Mouse (Mus musculus) T-helper 17 cell (primary cell): ENCODE results near the gene Acap2.

Experiments used
- in situ Hi-C, 2 experiments: fragments of 300-600 bp; cut with MboI, MseI; formaldehyde crosslinking; loops; 1 replicate in 1 of 2; 2 replicates in 1 of 2; pipeline ENCODE4 v1.15.1; 2025; ENCODE audit warnings: high pct_unique_total_duplicates in 2 of 2

Gene Acap2

GRCm38 (mm10) chr16:31200790-31201567, at the start of gene Acap2:
Gene Acap2, minus strand, starts transcription at chr16:31201245.
- in situ Hi-C loops: no loop called here

DNA sequence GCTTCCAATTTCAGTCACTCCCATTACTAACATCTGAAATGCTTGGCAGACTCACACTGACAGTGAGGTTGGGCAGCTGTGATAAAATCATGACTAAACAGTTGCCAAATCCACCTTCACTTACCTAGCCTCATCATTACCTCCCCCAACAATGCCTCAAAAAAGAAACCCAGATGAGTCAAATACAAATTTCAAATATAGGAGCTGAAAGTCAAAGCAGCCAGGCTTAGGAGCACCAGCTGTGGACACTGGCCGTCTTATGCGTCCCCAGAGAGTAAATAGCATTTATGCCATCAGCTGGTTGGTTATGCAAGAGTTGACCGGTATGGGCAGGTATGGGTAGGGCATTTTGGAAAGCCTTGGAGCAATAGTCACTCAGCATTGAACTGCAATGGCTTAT, 48.4 kb upstream of the Acap2 start:
- in situ Hi-C loops: no loop called here

GRCm38 (mm10) chr16:31248717-31249116, 47.7 kb upstream of the Acap2 start:
- in situ Hi-C loops: no loop called here

- in situ Hi-C loops: no loop called here
Measured at GRCm38 (mm10) chr16:31247442-31247841, 46.4 kb upstream of the Acap2 start.

DNA sequence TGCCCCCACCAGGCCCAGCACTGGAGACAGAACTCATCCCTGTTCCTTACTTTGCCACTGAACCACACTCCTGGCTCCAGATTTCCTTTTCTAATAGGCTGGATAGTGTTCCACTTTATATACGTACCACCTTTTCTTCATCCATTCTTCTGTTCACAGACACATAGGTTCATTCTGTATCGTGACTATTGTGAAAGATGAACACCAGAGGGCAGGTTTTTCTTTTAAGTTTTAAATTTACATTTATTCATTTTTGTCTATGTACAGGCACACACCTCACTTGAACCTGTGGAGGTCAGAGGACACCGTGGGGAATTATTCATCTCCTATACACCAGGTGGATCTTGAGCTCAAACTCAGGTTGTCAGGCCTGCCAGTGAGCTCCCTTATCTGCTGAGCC, 43.0 kb upstream of the Acap2 start:
- in situ Hi-C loops: no loop called here

DNA sequence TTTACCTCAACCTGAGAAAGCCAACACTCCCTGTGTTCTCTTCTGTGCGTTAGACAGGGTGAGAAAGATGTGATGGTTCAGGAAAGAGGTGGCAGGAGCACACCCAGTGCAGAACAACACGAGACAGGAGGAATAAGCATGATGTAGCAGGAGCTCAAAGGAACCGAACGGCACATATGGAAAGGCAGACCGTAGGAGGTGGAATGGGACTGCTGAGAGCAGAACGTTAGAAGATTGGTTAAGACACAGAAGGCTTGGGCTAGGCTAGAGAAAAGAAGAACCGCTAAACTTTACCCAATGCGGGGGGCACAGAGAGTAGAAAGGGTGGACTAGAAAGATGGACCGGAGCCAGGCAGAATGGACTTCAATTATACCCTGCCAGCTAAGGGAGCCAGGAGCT, 40.4 kb upstream of the Acap2 start:
- in situ Hi-C loops: no loop called here

- in situ Hi-C loops: no loop called here
Measured at GRCm38 (mm10) chr16:31240569-31240968, 39.5 kb upstream of the Acap2 start.

DNA sequence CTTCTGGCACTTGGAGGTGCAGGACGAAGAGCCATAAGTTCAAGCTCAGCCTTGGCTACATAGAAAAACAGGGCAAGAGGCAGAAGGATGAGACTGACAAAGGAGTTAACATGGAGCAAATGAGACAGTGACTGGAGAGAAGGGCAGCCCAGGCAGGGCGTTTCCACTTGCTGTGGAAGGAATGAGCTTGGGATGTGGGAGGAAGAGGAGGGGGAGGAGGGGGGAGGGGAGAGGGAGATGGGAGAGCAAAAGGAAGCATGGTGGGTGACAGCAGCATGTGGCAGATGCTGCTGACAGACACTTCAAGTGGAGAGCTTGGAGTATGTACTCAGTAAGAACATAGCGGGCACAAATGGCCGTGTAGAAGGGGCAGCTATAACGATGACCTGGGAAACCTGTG, 37.2 kb upstream of the Acap2 start:
- in situ Hi-C loops: no loop called here

DNA sequence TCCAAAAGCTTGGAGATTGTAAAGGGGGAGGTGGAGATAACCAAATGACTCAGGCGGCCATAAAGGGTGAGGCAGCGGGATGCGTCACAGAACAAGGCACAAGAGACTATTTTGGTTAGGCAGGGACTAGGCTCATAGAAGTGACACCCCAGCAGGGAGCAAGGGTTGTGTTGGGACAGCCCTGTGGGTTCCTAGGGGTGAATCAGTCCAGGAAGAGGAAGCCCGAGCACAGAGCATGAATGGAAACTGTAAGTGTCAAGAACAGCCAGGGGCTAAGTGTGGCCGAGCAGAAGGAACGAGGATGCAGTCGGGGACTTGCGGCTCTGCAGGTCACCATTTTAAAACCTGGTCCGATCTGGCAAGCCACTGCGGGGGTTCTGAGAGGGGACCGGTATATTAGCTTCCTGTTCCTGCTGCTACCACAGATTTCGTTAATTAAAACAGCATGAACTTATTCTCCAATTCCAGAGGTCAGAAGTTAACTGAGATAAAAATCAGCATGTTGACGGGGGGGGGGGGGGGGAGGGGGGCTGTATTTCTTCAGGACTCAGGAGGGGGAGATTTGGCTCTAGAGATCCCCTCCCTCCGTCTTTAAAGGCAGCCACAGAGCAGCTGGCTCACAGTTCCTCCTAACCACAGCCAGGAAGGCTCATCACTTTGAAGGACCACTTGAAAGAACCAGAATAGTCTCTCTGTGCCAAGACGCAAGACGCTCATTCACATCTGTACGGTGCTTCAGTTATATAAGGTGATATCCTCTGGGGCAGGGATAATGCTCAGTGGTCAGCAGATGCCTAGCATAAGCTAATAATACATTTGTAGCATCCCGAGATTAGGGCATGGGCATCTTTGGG, 34.6 kb upstream of the Acap2 start:
- in situ Hi-C loops: no loop called here

DNA sequence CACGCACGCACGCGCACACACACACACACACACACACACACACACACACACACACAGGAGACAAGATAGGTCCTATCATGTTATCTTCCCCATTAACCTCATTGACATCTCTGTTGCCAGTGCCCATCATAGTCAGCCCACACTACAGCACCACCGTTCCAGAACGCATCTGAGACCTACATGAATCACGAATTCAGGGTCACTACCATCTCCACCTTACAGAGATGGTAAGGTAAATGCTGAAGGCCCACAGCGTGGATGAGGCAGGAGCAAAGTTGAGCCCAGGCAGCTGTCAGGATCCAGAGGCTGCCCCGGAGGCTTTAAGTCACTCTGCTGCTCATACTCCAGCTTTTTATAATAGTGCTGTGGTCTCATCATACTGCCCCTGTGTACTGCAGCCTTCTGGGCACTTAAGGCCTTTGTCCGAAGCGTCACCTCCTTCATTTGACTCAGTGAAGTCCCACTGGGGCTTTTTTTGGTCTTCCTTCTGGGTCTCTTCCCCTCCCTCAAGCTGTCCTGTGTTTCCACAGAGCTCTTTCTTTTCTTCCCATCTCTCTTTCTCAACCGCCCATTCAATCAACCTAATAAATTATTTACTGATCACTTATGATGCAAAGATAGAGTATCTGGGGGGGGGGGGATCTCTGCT, 33.9 kb upstream of the Acap2 start:
- in situ Hi-C loops: no loop called here

- in situ Hi-C loops: no loop called here
Measured at GRCm38 (mm10) chr16:31234356-31234755, 33.3 kb upstream of the Acap2 start.

DNA sequence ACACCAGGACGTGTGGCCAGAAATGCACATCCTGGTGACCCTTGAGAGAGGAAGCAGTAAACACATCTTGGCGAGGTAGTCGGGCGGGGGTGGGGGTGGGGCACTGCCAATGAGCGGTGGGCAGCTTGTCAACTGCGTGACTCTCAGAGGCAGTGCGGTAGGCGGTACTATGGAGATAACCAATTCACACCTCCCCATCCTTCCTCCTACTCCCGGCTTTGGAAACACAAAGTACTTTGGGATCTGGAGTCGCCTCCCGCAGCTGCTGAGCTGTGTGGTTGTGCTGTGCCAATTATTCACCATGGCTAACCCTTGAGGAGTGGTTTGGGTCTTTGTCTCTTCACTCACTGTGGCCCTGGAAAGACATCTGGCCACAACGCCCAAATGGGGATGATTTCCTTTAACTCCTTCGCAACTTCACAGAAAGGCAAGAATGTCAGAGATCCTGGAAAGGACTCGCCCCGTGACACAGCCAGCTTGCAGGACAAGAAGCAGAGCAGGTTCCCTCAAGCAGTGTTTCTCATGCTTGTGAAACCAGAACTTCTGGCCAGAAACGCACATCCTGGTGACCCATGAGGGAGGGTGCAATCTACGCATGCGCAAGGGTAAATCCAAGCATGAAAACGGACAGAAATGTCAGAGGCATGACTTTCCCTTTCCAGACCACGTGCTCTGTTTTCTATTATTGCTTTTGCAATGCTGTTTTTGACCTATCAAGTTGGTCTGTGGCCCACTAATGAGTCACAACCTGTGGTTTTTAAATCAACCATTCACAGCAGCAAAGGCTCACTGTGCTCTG, 32.7 kb upstream of the Acap2 start:
- in situ Hi-C loops: no loop called here

DNA sequence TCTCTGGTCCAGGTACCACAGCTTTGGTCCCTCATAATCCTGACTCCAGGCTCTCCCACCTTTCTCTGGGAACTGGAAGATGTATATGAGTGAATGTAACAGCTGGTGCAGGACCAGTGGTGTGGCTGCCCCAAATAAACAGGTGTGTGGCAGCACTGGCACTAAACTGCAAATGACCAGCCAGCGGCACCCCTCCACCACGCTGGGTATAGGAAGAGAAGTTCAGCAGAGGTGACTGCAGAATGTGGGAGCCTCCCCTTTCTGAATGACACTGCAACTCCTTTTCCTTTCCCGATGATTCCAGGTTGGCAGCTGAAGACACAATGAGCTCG, 32.1 kb upstream of the Acap2 start:
- in situ Hi-C loops: no loop called here

GRCm38 (mm10) chr16:31232491-31233166, 31.6 kb upstream of the Acap2 start:
- in situ Hi-C loops: no loop called here

- in situ Hi-C loops: no loop called here
Measured at GRCm38 (mm10) chr16:31231591-31231990, 30.5 kb upstream of the Acap2 start.

DNA sequence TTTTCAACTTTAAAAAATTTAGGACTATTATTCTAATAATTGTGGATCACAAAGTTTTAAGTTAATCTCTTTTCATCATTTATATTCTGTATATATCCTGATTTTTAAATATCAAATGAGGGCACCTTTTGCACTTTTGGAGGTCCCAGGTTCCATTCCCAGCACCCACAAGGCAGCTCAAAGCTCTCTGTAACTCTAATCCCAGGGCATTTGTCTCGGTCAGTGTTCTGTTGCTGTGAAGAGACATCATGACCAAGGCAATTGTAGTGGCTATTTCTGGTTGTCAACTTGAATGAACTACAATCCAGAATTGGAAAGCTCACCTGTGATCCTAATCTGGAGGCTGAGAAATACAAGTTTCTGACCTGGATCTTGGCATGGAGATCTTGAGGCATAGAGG, 26.7 kb upstream of the Acap2 start:
- in situ Hi-C loops: no loop called here

GRCm38 (mm10) chr16:31215271-31215670, 14.2 kb upstream of the Acap2 start:
- in situ Hi-C loops: no loop called here

DNA sequence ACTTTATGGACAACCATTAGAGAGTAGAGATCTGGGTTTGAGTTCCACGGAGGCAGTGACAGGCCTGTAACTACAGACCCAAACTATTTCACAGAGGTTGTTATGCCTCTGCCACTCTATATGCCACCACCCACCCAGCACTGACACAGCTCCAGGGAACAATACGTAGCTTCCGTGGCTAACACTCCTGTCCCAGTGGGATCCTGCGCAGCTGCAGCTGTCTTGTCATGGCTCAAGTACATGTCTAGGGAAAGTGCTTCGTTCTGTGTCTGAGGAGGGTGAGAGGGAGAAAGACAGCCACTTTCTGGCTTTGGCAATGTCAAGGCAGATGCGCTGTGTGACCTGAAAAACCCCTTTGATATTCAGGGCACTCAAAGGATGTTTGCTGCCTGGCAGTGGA, 12.4 kb upstream of the Acap2 start:
- in situ Hi-C loops: no loop called here

GRCm38 (mm10) chr16:31211503-31211902, 10.5 kb upstream of the Acap2 start:
- in situ Hi-C loops: no loop called here

- in situ Hi-C loops: no loop called here
Measured at GRCm38 (mm10) chr16:31210453-31210852, 9.4 kb upstream of the Acap2 start.

- in situ Hi-C loops: no loop called here
Measured at GRCm38 (mm10) chr16:31209911-31210310, 8.9 kb upstream of the Acap2 start.
